Mouse (Mus musculus): ENCODE data around the gene Tnnt3. TPM values are rescaled to one million over a fixed set of nuclear protein-coding genes. Genes with fewer than 3 reads are reported as not detected.

Gene Tnnt3
- total and polyA plus RNA-seq, 3 experiments, result not detected

- H3K36me3 ChIP-seq (ENCODE audit: control insufficient read depth in 1 of 2, insufficient read depth in 2 of 2, low read length in 2 of 2), result no peaks in the 10 kb centered on the region
- DNase-seq (ENCODE audit: low read depth, low spot score), result no peak
- H3K4me3 ChIP-seq (ENCODE audit: control insufficient read depth in 1 of 2, insufficient read depth in 1 of 2, low read depth in 2 of 2, low read length in 2 of 2), result no peak overlapping the region
- no peaks in the 10 kb centered on the region for H3K9me3 ChIP-seq (replicated peaks; ENCODE audit: insufficient read depth, low read length)
- no peak overlapping the region for H3K9ac ChIP-seq (ENCODE audit: control insufficient read depth, low read depth, low read length, poor library complexity, severe bottlenecking)
- no peak for TF ChIP-seq CTCF (IDR thresholded peaks at IDR 0.05 in 2 of 3, conservative IDR thresholded peaks at IDR 0.05 in 1 of 3; ENCODE audit: control insufficient read depth in 1 of 3, insufficient read depth in 1 of 3, low read depth in 2 of 3, low read length in 3 of 3, poor library complexity in 1 of 3, severe bottlenecking in 1 of 3)
- no peak for TF ChIP-seq ZC3H11A (IDR thresholded peaks at IDR 0.05; ENCODE audit: low read depth, low read length)
- TF ChIP-seq HCFC1 (IDR thresholded peaks at IDR 0.05; ENCODE audit: low read depth, low read length), result no peak
- TF ChIP-seq MAZ (IDR thresholded peaks at IDR 0.05; ENCODE audit: low read depth, low read length), result no peak
- no peak for TF ChIP-seq MAX (IDR thresholded peaks at IDR 0.05; ENCODE audit: low read length)
- TF ChIP-seq GATA1 (IDR thresholded peaks at IDR 0.05; ENCODE audit: low read depth, low read length), result no peak
- peaks cover 0 to 5% of the 10 kb centered on the region in 2 experiments; a peak in 2 of 4 replicates for H3K27me3 ChIP-seq (ENCODE audit: control insufficient read depth in 1 of 2, insufficient read depth in 2 of 2, low read length in 2 of 2)
- no peaks in the 10 kb centered on the region for H3K79me2 ChIP-seq (ENCODE audit: control insufficient read depth, insufficient read depth, low read length, poor library complexity)
- no peak overlapping the region for H3K27ac ChIP-seq (ENCODE audit: control insufficient read depth, low read depth, low read length)
- no peaks in the 10 kb centered on the region for H3K4me1 ChIP-seq (ENCODE audit: control insufficient read depth in 1 of 2, insufficient read depth in 2 of 2, low read length in 2 of 2)
Observed at GRCm38 (mm10) chr7:142470171-142470691, 28.4 kb upstream of the Tnnt3 start.

- Histone ChIP-seq H3K9me3 (replicated peaks; ENCODE audit: insufficient read depth, low read length) (no peaks in the 10 kb centered on the region), H3K27me3 (ENCODE audit: control insufficient read depth in 1 of 2, insufficient read depth in 2 of 2, low read length in 2 of 2) (peaks cover 0 to 5% of the 10 kb centered on the region in 2 experiments; a peak in 2 of 4 replicates), H3K79me2 (ENCODE audit: control insufficient read depth, insufficient read depth, low read length, poor library complexity) (no peaks in the 10 kb centered on the region), H3K4me1 (ENCODE audit: control insufficient read depth in 1 of 2, insufficient read depth in 2 of 2, low read length in 2 of 2) (no peaks in the 10 kb centered on the region), H3K36me3 (ENCODE audit: control insufficient read depth in 1 of 2, insufficient read depth in 2 of 2, low read length in 2 of 2) (no peaks in the 10 kb centered on the region), H3K4me3 (ENCODE audit: control insufficient read depth in 1 of 2, insufficient read depth in 1 of 2, low read depth in 2 of 2, low read length in 2 of 2) (no peak overlapping the region), H3K27ac (ENCODE audit: control insufficient read depth, low read depth, low read length) (no peak overlapping the region), H3K9ac (ENCODE audit: control insufficient read depth, low read depth, low read length, poor library complexity, severe bottlenecking) (no peak overlapping the region)
- DNase-seq (ENCODE audit: low read depth, low spot score), result no peak
- TF ChIP-seq TBP (IDR thresholded peaks at IDR 0.05; ENCODE audit: low read depth, low read length), result no peak
Observed at GRCm38 (mm10) chr7:142470808-142471413, 27.7 kb upstream of the Tnnt3 start.

GRCm38 (mm10) chr7:142471414-142471861, 27.2 kb upstream of the Tnnt3 start:
- no peak for TF ChIP-seq ELF1 (IDR thresholded peaks at IDR 0.05; ENCODE audit: low read depth, low read length)
- TF ChIP-seq MYB (IDR thresholded peaks at IDR 0.05; ENCODE audit: low read depth, low read length), result no peak
- Histone ChIP-seq H3K4me1 (ENCODE audit: control insufficient read depth in 1 of 2, insufficient read depth in 2 of 2, low read length in 2 of 2) (no peaks in the 10 kb centered on the region), H3K79me2 (ENCODE audit: control insufficient read depth, insufficient read depth, low read length, poor library complexity) (no peaks in the 10 kb centered on the region), H3K27me3 (ENCODE audit: control insufficient read depth in 1 of 2, insufficient read depth in 2 of 2, low read length in 2 of 2) (peaks cover 0 to 5% of the 10 kb centered on the region in 2 experiments; a peak in 2 of 4 replicates), H3K4me3 (ENCODE audit: control insufficient read depth in 1 of 2, insufficient read depth in 1 of 2, low read depth in 2 of 2, low read length in 2 of 2) (no peak overlapping the region), H3K36me3 (ENCODE audit: control insufficient read depth in 1 of 2, insufficient read depth in 2 of 2, low read length in 2 of 2) (no peaks in the 10 kb centered on the region), H3K9ac (ENCODE audit: control insufficient read depth, low read depth, low read length, poor library complexity, severe bottlenecking) (no peak overlapping the region), H3K27ac (ENCODE audit: control insufficient read depth, low read depth, low read length) (no peak overlapping the region), H3K9me3 (replicated peaks; ENCODE audit: insufficient read depth, low read length) (no peaks in the 10 kb centered on the region)
- no peak for DNase-seq (ENCODE audit: low read depth, low spot score)
